Mouse (Mus musculus): ENCODE data around the gene Gpd1. TPM values are rescaled to one million over a fixed set of nuclear protein-coding genes. Genes with fewer than 3 reads are reported as not detected.
"Not testable (repeated sequence)": the region's sequence is repeated elsewhere in the genome, so short reads cannot be mapped to it uniquely, and the experiment has no call there.

Gene Gpd1
- polyA plus RNA-seq, 1 experiment, result 114 TPM

DNA sequence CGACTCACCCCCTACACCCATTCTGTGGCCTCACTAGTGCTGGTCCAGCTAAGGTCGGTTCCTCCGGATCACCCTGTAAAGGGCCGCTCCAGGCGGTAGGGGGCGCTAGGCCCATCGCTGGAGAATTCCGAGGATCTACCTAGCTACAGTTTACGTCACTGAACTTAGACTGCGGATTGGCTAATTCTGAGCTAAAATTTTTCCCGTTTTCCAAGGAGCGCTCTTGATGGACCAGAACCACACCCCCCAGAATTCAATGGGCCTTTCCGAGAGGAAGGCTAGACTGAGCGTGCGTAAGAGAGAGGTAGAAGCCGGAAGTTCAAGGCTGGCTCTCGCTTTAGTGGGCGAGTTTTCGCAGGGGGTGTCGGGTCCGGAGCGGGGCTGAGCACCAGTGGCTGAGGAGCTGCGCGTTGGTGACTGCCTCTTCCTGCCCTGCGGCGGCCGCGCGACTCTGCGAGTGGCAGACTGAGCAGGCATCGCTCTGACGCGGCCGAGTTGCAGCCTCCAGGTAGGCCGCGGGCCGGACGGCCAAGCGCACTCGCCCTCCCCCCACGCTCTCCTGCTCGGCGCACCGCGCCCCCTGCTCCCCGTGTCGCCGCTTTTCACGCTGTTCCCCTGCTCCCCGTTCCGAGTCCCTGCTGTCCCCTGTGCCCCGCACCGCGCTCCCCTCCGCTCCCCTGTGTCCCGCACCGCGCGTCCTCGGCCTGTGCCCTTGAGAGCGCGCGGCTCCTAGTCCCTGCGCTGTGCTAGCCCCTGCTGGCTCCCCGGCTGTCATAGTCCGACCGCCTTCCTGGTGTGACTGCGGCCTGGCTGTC lies 8.2 kb downstream of the Gpd1 start, which contains the start of gene Cox14:
TSS of gene Cox14 (plus strand) at position 278 of the 815 bp plus-strand sequence.
- TF ChIP-seq POLR2A (IDR thresholded peaks at IDR 0.05; ENCODE audit: borderline replicate concordance, extremely low read depth, low read depth, low read length) (peak; percentile 86; the same call in 1 of the 2 replicates), CTCF (IDR thresholded peaks at IDR 0.05; ENCODE audit: insufficient read depth, low read length) (peak; percentile 84)
- peak; percentile 92 for DNase-seq
- H3K4me3 ChIP-seq (replicated peaks; ENCODE audit: extremely low read depth, low read depth, low read length), result peak within 1 kb of the TSS; percentile 80
- WGBS, result under 1% methylated on average over 68 of the region's 68 CpGs
- peaks cover 17% of the 10 kb centered on the region for H3K4me1 ChIP-seq (ENCODE audit: control insufficient read depth, insufficient read depth, low read length)

DNA sequence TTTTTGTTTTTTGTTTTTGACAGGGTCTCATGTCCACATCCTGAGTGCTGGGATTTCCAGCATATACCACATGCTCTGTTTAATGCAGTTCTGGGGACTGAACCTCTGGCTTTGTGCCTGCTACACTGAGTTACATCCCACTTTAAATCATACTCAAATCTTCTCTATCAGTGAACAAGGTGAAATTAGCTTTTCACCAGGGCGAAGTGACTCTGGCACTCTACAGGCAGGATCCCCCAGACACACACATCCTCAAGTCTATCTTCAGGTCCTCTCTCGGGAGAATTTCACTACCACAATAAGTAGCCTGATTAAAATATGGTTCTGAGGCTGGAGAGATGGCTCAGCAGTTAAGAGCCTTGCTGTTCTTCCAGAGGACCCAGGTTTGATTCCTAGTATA lies 9.2 kb downstream of the Gpd1 start:
- no peak overlapping the region for H3K4me3 ChIP-seq (replicated peaks; ENCODE audit: extremely low read depth, low read depth, low read length)
- DNase-seq, result no peak
- TF ChIP-seq CTCF (IDR thresholded peaks at IDR 0.05; ENCODE audit: insufficient read depth, low read length), result no peak
- no peak for TF ChIP-seq POLR2A (IDR thresholded peaks at IDR 0.05; ENCODE audit: borderline replicate concordance, extremely low read depth, low read depth, low read length)
- H3K4me1 ChIP-seq (ENCODE audit: control insufficient read depth, insufficient read depth, low read length), result peaks cover 17% of the 10 kb centered on the region
- 55% methylated on average over 2 of the region's 2 CpGs for WGBS

DNA sequence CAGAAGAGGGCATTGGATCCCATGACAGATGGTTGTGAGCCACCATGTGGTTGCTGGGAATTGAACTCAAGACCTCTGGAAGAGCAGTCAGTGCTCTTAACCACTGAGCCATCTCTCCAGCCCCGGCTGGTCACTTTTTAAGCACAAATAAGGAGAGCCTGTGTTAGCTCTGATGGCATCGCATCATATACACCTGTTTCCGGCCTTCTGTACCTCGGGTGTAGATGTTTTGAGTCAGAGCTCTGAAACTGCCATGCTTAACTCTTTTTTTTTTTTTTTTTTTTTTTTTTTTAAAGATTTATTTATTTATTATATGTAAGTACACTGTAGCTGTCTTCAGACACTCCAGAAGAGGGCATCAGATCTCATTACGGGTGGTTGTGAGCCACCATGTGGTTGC lies 9.7 kb downstream of the Gpd1 start:
- H3K4me1 ChIP-seq (ENCODE audit: control insufficient read depth, insufficient read depth, low read length), result peaks cover 17% of the 10 kb centered on the region
- not testable (repeated sequence) for DNase-seq; H3K4me3 ChIP-seq (replicated peaks; ENCODE audit: extremely low read depth, low read depth, low read length)
- WGBS, result 93% methylated on average over 5 of the region's 5 CpGs

DNA sequence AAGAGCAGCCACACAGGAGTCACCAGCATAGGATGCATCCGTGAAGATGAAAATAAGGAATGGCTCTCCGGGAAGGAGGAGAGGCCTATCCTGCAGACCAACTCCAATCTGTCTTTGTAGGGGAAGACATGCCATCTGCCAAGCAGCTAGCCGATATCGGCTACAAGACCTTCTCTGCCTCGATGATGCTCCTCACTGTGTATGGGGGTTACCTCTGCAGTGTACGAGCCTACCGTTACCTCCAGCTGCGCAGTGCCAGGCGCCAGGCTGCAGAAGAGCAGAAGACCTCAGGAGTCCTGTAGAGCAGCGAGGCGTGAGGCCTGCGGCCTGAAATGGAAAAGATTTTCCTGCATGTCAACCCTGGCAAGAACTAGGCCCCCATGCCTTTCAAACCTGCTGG lies 10.2 kb downstream of the Gpd1 start:
- Histone ChIP-seq H3K4me3 (replicated peaks; ENCODE audit: extremely low read depth, low read depth, low read length) (no peak overlapping the region), H3K4me1 (ENCODE audit: control insufficient read depth, insufficient read depth, low read length) (peaks cover 17% of the 10 kb centered on the region)
- TF ChIP-seq CTCF (IDR thresholded peaks at IDR 0.05; ENCODE audit: insufficient read depth, low read length) (no peak), POLR2A (IDR thresholded peaks at IDR 0.05; ENCODE audit: borderline replicate concordance, extremely low read depth, low read depth, low read length) (no peak)
- 95% methylated on average over 12 of the region's 12 CpGs for WGBS
- no peak for DNase-seq

DNA sequence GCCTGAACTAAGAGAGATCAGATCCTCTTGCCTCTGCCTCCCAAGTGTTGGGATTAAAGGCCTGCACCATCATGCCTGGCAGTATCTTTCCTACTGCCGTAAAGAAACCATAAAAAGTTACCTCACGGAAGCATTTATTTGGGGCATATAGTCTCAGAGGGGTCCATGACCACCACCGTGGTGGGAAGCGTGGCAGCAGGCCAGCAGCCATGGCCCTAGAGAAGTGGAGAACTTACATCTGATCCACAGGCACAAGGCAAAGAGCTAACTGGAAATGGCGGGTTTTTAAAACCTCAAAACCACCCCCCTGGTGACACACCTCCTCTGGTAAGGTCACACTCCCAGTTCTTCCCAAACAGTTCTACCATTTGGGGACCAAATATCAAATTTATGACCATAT lies 10.9 kb downstream of the Gpd1 start:
- peaks cover 13% of the 10 kb centered on the region for H3K4me1 ChIP-seq (ENCODE audit: control insufficient read depth, insufficient read depth, low read length)
- 94% methylated on average over 5 of the region's 5 CpGs for WGBS
- TF ChIP-seq CTCF (IDR thresholded peaks at IDR 0.05; ENCODE audit: insufficient read depth, low read length) (no peak), POLR2A (IDR thresholded peaks at IDR 0.05; ENCODE audit: borderline replicate concordance, extremely low read depth, low read depth, low read length) (no peak)

DNA sequence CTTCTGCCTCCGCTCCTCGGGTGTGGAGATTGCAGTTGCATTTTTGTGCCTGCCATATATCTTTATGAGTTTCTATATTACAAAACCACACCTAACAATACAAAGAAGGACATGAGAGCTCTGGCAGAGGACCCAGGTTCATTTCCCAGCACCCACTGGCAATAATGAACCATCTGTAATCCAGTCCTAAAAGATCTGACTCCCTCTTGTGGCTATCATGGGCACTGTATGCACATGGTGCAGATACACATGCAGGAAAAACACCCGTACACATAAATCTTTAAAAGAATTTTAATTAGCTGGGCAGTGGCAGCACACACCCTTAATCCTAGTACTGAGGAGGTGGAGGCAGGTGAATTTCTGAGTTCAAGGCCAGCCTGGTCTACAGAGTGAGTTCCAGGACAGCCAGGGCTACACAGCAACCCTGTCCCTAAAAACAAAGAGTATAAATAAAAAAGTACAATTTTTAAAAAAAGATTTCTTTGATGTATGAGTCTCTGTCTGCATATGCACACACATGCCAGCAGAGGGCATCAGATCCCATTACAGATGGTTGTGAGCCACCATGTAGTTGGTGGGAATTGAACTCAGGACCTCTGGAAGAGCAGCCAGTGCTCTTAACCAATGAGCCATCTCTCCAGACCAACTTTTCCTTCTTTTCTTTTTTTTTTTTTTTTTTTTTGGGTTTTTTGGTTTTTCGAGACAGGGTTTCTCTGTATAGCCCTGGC lies 11.9 kb downstream of the Gpd1 start:
- 92% methylated on average over 4 of the region's 4 CpGs for WGBS
- Histone ChIP-seq H3K4me3 (replicated peaks; ENCODE audit: extremely low read depth, low read depth, low read length) (no peak overlapping the region), H3K4me1 (ENCODE audit: control insufficient read depth, insufficient read depth, low read length) (peaks cover 10% of the 10 kb centered on the region)
- DNase-seq, result no peak
- no peak for TF ChIP-seq CTCF (IDR thresholded peaks at IDR 0.05; ENCODE audit: insufficient read depth, low read length)
- no peak for TF ChIP-seq POLR2A (IDR thresholded peaks at IDR 0.05; ENCODE audit: borderline replicate concordance, extremely low read depth, low read depth, low read length)

More for the DNA sequence above, 10.9 kb downstream of the Gpd1 start:
- H3K4me3 ChIP-seq (replicated peaks; ENCODE audit: extremely low read depth, low read depth, low read length), result no peak overlapping the region
- DNase-seq, result no peak

DNA sequence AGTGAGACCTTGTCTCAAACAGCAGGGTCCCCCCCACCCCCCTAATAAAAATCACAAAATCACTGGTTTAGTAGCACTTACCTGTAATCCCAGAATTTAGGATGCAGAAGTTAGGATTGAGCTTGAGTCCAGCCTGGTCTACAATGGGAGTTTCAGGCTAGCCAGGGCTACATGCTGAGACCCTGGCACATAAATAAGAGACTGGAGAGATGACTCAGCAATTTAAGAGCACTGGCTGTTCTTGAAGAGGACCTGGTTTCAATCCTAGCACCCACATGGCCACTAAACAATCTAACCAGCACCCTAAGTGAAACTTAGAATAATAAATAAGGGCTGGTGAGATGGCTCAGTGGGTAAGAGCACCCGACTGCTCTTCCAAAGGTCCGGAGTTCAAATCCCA lies 13.9 kb downstream of the Gpd1 start:
- WGBS, result 96% methylated on average over 2 of the region's 2 CpGs
- no peak for TF ChIP-seq POLR2A (IDR thresholded peaks at IDR 0.05; ENCODE audit: borderline replicate concordance, extremely low read depth, low read depth, low read length)
- no peak for TF ChIP-seq CTCF (IDR thresholded peaks at IDR 0.05; ENCODE audit: insufficient read depth, low read length)
- Histone ChIP-seq H3K4me1 (ENCODE audit: control insufficient read depth, insufficient read depth, low read length) (peaks cover 2% of the 10 kb centered on the region; the same call in 1 of the 2 replicates), H3K4me3 (replicated peaks; ENCODE audit: extremely low read depth, low read depth, low read length) (no peak overlapping the region)
- no peak for DNase-seq

DNA sequence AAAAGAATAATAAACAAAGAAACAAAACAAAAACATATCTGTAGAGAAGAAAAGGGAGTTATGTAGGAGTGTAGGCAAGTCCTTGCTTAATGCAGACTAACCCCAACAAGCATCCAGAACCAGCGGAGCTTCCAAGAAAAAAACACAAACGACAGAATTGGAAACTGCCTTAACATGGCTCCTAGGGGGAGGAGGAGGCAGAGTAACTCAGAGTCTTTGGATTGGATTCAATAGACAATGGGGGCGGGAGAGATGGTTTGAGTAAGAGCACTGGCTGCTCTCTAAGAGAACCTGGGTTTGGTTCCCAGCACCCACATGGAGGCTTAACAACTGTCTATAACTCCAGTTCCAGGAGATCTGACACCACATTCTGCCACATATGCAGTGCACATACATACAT lies 14.4 kb downstream of the Gpd1 start:
- TF ChIP-seq CTCF (IDR thresholded peaks at IDR 0.05; ENCODE audit: insufficient read depth, low read length), result no peak
- no peak for TF ChIP-seq POLR2A (IDR thresholded peaks at IDR 0.05; ENCODE audit: borderline replicate concordance, extremely low read depth, low read depth, low read length)
- DNase-seq, result no peak
- Histone ChIP-seq H3K4me1 (ENCODE audit: control insufficient read depth, insufficient read depth, low read length) (no peaks in the 10 kb centered on the region), H3K4me3 (replicated peaks; ENCODE audit: extremely low read depth, low read depth, low read length) (no peak overlapping the region)
- 90% methylated on average over 3 of the region's 3 CpGs for WGBS

DNA sequence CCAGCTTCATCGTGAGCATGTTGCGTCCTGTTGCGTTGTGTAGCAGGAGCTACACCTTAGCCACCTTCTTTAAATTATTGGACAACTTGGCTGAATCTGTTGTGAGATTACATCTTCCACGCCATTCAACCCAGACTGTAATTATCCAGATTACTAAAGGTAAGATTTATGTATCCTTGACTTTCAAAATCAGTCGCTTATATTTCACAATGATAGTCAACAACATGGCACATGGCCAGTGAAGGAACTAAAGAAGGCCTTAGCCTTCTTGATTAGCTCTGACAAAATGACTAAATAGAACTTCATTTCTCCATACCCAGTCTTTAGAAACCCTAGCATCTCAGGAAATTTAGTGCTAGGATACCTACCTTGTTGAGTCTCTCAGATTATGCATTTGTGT lies 15.9 kb downstream of the Gpd1 start:
- no peak overlapping the region for H3K4me3 ChIP-seq (replicated peaks; ENCODE audit: extremely low read depth, low read depth, low read length)
- WGBS, result 83% methylated on average over 5 of the region's 5 CpGs
- TF ChIP-seq POLR2A (IDR thresholded peaks at IDR 0.05; ENCODE audit: borderline replicate concordance, extremely low read depth, low read depth, low read length) (no peak), CTCF (IDR thresholded peaks at IDR 0.05; ENCODE audit: insufficient read depth, low read length) (no peak)
- no peak for DNase-seq
- no peaks in the 10 kb centered on the region for H3K4me1 ChIP-seq (ENCODE audit: control insufficient read depth, insufficient read depth, low read length)

DNA sequence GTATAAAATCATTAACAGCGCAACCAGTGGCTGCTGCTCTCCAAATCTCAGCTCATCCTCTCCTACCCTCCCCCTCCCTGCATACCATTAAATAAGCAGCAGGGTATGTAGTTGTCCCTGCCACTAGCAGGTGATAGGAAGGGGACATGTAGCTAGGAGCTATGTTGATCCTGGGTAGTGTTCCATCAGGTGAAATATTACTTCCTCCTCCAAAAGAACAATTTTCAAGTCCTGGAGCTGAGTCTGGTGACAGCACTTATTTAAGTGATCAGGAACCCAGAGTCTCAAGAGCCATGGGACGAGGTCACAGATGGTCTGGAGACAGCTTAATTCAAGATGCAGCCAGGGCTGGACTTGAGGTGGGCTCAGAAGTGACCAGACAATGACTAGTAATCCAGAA lies 18.3 kb downstream of the Gpd1 start:
- 94% methylated on average over 2 of the region's 2 CpGs for WGBS
- H3K4me1 ChIP-seq (ENCODE audit: control insufficient read depth, insufficient read depth, low read length), result no peaks in the 10 kb centered on the region
- H3K4me3 ChIP-seq (replicated peaks; ENCODE audit: extremely low read depth, low read depth, low read length), result no peak overlapping the region
- peak; percentile 100 for DNase-seq
- no peak for TF ChIP-seq POLR2A (IDR thresholded peaks at IDR 0.05; ENCODE audit: borderline replicate concordance, extremely low read depth, low read depth, low read length)
- TF ChIP-seq CTCF (IDR thresholded peaks at IDR 0.05; ENCODE audit: insufficient read depth, low read length), result no peak
